Mouse (Mus musculus): ENCODE data around the gene Foxo3. TPM values are rescaled to one million over a fixed set of nuclear protein-coding genes. Genes with fewer than 3 reads are reported as not detected.

Gene Foxo3
- total RNA-seq, 2 experiments from 2014 or later, result 160 to 378 TPM

DNA sequence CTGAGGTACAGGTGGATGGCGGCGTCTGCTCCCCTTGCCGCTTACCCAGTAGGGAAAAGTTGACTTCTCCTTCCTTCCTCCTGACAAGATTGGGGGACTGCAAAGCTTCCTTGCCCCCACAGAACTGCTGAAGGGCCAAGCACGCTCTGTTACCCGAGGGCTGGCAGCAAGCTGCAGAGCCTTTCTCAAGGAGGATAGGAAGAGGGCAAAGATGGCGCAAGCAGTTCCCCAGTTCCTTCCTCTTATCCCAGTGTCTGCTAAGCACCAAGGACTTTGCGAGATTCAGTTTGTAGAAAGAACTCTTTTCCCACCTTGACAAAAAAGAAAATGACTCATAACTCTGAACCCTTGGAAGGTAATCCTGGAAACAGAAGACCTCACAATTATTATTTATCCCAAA is 18.6 kb downstream of the Foxo3 start:
- ATAC-seq (replicated peaks; ENCODE audit: low FRiP score, poor library complexity, severe bottlenecking), result no peak

DNA sequence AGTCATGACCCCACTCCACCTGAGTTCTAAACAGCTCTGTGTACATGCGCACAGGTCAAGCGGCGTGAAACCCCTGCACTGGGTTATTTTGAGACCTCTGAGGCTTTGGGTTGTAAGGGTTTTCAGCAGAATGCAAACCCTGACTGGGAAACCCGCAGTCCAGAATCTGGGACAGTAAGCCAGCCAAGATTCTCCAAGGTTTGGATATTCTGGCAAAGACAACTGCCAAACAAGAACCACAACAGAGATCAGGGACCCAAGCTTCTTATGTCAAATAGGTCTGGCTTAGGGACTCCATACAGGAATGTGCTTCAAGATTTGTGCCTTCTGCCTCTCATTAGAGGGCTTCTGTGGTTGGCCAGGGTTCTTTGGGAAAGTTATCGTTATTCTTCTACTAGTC is 21.8 kb downstream of the Foxo3 start:
- no peak for ATAC-seq (replicated peaks; ENCODE audit: low FRiP score, poor library complexity, severe bottlenecking)

- no peak for ATAC-seq (replicated peaks; ENCODE audit: low FRiP score, poor library complexity, severe bottlenecking)
Measured at GRCm38 (mm10) chr10:42251749-42252323, 24.7 kb downstream of the Foxo3 start.

- ATAC-seq (replicated peaks; ENCODE audit: low FRiP score, poor library complexity, severe bottlenecking), result no peak
Measured at GRCm38 (mm10) chr10:42251203-42251602, 25.4 kb downstream of the Foxo3 start.

DNA sequence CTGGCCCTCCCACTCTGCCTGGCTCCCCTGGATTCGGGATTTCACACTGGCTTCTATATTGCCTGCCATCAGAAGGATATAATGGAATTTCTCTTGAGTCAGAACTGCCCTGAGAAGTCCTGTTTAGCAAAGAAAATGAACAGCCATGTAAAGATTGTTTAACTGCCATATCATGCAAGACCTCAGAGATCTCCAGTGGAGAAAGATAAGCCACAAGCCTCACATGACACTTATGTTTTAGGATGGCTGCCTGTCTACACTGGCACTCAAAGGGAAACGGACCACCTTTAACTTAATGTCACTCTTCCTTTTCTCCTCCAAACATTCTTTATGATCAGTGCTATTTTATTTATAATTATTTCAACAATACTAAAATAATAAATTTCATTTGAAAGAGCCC is 26.6 kb downstream of the Foxo3 start:
- no peak for ATAC-seq (replicated peaks; ENCODE audit: low FRiP score, poor library complexity, severe bottlenecking)

GRCm38 (mm10) chr10:42248644-42249043 is 27.9 kb downstream of the Foxo3 start:
- ATAC-seq (replicated peaks; ENCODE audit: low FRiP score, poor library complexity, severe bottlenecking), result no peak

GRCm38 (mm10) chr10:42248156-42248555 is 28.4 kb downstream of the Foxo3 start:
- ATAC-seq (replicated peaks; ENCODE audit: low FRiP score, poor library complexity, severe bottlenecking), result no peak

- peak; percentile 60 for ATAC-seq (replicated peaks; ENCODE audit: low FRiP score, poor library complexity, severe bottlenecking)
Measured at GRCm38 (mm10) chr10:42247125-42247816, 29.3 kb downstream of the Foxo3 start.

DNA sequence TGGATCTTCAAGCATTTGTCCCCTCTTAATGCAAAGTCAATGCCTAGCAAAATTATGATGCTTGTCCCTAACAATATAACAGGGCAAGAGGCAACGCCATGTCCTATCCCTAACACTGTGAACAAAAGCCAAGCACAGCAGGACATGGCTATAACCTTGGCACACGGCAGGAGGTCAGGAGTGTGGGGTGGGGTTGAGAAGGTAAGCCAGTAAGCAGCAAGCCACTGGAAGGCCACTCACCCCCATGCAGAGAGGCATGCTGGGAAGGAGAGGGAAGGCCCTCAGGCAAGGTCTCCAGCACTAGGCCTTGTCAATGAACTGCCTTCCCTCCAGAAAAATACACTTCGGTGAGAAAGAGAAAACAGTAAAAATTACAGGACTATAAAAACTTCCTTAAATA is 30.1 kb downstream of the Foxo3 start:
- ATAC-seq (replicated peaks; ENCODE audit: low FRiP score, poor library complexity, severe bottlenecking), result no peak

DNA sequence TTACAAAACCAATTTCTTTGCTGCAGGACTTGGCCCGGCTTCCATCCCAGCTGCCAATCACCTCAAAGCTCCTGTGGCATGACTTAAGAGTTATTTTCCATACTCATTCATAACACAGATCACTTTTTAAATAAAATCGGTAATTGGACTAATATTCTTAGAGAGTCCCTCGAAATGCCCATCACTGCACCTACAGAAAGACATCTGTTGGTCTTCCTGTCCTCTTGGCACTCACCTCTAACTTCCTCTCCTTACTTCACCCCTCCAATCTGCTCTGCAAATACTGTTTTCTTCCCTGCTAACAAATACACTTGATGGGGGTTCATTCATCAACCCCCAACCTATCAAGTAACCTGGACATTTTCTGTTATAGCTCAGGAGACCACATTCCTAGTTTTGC is 30.9 kb downstream of the Foxo3 start:
- no peak for ATAC-seq (replicated peaks; ENCODE audit: low FRiP score, poor library complexity, severe bottlenecking)

GRCm38 (mm10) chr10:42245256-42245601 is 31.3 kb downstream of the Foxo3 start:
- no peak for ATAC-seq (replicated peaks; ENCODE audit: low FRiP score, poor library complexity, severe bottlenecking)

GRCm38 (mm10) chr10:42244420-42245255 is 31.9 kb downstream of the Foxo3 start:
- peak; percentile 84 for ATAC-seq (replicated peaks; ENCODE audit: low FRiP score, poor library complexity, severe bottlenecking)

GRCm38 (mm10) chr10:42243925-42244324 is 32.6 kb downstream of the Foxo3 start:
- no peak for ATAC-seq (replicated peaks; ENCODE audit: low FRiP score, poor library complexity, severe bottlenecking)

- no peak for ATAC-seq (replicated peaks; ENCODE audit: low FRiP score, poor library complexity, severe bottlenecking)
Measured at GRCm38 (mm10) chr10:42242484-42242883, 34.1 kb downstream of the Foxo3 start.

GRCm38 (mm10) chr10:42241775-42242174 is 34.8 kb downstream of the Foxo3 start:
- ATAC-seq (replicated peaks; ENCODE audit: low FRiP score, poor library complexity, severe bottlenecking), result no peak

- ATAC-seq (replicated peaks; ENCODE audit: low FRiP score, poor library complexity, severe bottlenecking), result no peak
Measured at GRCm38 (mm10) chr10:42239810-42240111, 36.8 kb downstream of the Foxo3 start.

GRCm38 (mm10) chr10:42238923-42239809 is 37.4 kb downstream of the Foxo3 start:
- no peak for ATAC-seq (replicated peaks; ENCODE audit: low FRiP score, poor library complexity, severe bottlenecking)

- no peak for ATAC-seq (replicated peaks; ENCODE audit: low FRiP score, poor library complexity, severe bottlenecking)
Measured at GRCm38 (mm10) chr10:42238296-42238695, 38.3 kb downstream of the Foxo3 start.

- ATAC-seq (replicated peaks; ENCODE audit: low FRiP score, poor library complexity, severe bottlenecking), result no peak
Measured at GRCm38 (mm10) chr10:42237556-42237955, 39.0 kb downstream of the Foxo3 start.

DNA sequence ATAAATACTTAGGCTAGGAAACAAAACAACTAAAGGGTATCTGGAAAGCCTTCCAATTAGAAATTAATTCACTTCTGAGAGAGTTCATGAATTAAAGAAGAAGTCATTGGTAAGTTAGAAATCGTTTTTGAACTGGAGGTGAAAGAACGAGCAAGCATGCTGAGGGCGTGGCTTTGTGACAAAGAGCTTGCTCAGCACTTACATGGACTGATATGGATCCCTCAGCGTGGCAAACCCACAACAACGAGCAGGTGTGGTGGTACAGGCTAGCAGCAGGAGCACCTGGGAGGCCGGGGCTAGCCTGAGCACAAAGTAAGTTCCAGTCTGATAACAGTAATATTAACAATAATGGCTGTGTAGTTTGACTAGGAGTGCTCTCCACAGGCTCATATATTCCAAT is 41.2 kb downstream of the Foxo3 start:
- no peak for ATAC-seq (replicated peaks; ENCODE audit: low FRiP score, poor library complexity, severe bottlenecking)
